Mouse (Mus musculus): ENCODE measurements around the gene Svop.

DNA sequence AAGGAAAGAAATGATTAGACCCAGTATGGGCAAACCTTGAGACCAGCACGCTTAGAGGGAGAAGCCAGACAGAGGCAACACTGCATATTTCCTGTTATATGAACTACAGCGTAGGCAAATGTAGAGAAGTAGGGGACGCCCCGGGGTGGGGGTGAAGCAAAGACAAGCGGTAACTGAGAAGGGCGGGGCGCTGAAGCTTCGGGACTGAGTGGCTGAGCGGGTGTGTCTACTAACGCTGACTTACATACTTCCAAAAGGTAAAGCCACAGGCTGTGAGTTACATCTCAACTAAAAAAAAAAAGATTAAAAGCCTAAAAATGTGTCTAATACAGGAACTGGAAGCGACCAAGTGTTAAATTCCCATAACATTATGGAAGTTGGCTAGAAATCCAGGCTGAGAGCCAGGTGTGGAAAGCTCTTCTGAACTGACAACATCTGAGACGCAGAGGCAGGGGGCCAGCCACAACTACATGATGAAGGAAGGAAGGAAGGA, 99.0 kb downstream of the Svop start:
- 0 out of 2 replicates have a peak, but pooled peaks have one; percentile 8 for TF ChIP-seq POLR2A (IDR thresholded peaks at IDR 0.05; ENCODE audit: low read depth, low read length)
- no peak for TF ChIP-seq CTCF (IDR thresholded peaks at IDR 0.05; ENCODE audit: borderline replicate concordance, insufficient read depth, low read length)

All from embryonic fibroblast, embryonic 13.5 days (primary cell).